Mouse (Mus musculus) hindlimb bud, embryonic 11.5 days (tissue): Measurements from ENCODE around the gene Ccr2.
"Not testable (repeated sequence)": the region's sequence is repeated elsewhere in the genome, so short reads cannot be mapped to it uniquely, and the experiment has no call there.

Experiments used
- DNase-seq: peaks from one replicate; pipeline ENCODE4 v3.0.0-alpha.2; 2012; ENCODE audit warnings: low read depth, low spot score; ENCODE audit errors: extremely low spot score

The Ccr2 gene

DNA sequence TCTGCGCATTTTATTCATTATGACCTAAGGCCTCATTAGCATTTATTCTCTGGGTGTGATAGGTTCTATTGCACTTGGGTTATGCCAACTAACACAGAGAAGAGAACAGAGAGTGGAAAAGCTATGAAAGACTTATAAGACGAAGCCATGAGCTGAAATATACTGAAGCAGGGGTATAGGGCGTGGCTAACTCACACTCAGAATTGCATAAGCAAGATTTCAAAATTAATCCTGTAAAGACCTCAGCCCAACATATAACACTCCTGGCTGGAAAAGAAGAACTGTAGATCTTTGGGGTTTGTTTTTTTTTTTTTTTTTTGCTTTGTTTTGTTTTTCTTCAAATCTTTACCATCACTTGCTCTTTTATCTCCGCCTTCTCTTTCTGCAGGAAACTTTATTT, at the start of gene Ccr2:
Gene Ccr2, plus strand, starts transcription at position 228 of the 400 bp plus-strand sequence.
- DNase-seq: no peak

DNA sequence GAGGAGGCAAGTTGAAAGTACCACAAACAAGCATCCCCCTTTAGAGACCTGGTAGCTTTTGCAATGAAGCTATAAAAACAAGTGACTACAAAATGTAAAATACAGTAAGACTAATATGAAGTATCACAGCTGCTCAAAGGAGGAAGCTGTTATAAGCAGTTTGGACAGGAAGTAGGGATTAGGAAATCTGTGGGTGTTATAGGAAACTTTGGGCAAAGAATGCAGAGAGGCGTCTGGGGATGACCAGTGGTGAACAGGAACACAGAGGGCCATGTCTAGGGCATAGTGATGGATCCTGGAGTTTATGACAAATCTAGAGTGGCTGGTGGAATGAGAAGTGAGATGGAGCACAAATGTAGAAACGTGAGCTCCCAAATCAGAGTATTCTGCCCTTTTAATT, 48.2 kb upstream of the Ccr2 start:
- DNase-seq: no peak

DNA sequence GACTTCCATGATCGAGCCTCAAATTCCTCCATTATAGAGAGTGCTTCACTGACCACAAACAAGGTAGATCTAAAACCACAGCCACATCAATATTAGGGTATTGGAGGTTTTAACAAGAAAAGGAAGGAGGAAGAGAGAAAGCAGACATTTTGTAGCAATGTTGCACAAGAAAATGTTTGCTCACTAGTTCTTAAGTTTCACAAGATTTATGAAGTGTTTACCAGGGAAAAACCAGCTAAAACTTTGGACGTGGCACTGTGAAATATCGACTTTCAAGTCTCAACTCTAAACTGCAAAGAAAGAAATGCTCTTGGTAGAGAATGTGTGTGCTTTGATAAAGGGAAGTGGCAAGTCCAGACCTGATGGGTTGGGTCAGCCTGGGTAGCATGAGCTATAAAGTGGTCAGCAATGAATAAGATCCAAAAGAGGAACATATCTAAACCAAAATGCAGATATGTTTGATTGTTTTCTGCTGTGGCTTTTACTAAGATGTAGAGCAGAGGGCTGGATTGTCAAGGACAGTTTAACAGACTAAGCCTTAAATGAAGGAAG, 45.5 kb upstream of the Ccr2 start:
- no peak for DNase-seq

DNA sequence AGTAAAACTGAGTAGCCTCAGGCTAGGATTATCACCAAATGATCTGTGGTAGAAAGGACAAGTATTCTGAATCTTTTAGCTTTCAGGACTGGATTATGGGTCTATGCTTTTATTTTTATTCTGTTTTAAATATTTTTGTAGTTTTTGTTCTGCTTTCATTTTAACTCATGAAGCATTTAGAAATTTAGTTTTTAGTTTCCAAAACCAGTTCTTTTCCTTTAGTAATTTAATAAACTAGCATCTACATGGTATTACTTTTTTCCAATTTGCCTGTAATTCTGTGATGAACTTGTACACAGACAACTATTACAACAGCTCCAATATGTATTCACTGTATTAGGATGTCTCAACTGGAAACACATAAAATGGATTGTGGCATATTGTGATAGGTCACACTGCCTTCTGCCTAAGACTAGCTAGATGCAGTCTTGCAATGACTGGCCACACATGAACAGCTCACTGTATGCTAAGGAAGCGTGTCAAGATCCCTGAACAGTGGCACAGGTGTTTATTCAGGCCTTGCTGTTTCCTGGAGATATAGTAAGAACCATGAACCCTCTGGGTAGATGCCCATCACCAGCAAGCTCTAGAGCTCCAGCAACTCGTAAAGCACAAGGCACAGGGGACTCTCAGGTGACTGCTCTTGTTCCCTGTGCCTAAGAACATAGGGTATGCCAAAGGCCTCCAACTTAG, 41.9 kb upstream of the Ccr2 start:
- no peak for DNase-seq

DNA sequence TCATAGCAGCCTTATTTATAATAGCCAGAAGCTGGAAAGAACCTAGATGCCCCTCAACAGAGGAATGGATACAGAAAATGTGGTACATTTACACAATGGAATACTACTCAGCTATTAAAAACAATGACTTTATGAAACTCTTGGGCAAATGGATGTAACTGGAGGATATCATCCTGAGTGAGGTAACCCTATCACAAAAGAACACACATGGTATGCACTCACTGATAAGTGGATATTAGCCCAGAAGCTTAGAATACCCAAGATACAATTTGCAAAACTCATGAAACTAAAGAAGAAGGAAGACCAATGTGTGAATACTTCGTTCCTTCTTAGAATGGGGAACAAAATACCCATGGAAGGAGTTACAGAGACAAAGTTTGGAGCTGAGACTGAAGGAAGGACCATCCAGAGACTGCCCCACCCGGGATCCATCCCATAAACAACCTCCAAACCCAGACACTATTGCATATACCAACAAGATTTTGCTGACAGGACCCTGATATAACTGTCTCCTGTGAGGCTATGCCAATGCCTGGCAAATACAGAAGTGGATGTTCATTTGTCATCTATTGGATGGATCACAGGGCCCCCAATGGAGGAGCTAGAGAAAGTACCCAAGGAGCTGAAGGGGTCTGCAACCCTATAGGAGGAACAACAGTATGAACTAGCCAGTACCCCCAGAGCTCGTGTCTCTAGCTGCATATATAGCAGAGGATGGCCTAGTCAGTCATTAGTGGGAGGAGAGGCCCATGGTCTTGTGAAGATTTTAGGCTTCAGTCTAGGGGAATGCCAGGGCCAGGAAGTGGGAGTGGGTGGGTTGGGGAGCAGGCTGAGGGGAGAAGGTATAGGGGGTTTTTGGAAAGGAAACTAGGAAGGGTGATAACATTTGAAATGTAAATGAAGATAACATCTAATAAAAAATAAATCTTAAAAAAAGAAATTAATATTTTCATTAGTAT, 40.0 kb upstream of the Ccr2 start:
- DNase-seq: not testable (repeated sequence)

DNA sequence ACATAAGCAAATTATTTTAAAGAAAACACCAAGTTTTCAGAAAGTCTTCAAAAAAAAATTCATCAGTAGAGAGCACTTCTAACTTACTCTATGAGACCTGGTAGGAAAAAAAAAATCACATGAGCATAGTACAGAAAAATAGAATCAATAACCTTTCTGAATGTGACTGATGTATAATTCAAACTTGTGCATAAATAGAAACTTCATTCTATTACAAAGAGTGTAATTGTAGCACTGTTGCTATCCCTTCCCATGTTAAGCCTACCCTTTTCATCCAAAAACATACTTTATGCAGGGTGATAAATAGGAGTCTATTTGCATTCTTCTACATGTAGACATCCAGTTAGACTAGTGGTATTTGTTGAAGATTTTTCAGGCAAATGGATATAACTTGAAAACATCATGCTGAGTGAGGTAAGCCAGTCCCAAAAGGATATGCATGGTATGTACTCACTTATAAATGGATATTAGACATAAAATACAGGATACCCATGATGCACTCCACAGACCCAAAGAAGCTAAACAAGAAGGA, 35.1 kb upstream of the Ccr2 start:
- DNase-seq: no peak

DNA sequence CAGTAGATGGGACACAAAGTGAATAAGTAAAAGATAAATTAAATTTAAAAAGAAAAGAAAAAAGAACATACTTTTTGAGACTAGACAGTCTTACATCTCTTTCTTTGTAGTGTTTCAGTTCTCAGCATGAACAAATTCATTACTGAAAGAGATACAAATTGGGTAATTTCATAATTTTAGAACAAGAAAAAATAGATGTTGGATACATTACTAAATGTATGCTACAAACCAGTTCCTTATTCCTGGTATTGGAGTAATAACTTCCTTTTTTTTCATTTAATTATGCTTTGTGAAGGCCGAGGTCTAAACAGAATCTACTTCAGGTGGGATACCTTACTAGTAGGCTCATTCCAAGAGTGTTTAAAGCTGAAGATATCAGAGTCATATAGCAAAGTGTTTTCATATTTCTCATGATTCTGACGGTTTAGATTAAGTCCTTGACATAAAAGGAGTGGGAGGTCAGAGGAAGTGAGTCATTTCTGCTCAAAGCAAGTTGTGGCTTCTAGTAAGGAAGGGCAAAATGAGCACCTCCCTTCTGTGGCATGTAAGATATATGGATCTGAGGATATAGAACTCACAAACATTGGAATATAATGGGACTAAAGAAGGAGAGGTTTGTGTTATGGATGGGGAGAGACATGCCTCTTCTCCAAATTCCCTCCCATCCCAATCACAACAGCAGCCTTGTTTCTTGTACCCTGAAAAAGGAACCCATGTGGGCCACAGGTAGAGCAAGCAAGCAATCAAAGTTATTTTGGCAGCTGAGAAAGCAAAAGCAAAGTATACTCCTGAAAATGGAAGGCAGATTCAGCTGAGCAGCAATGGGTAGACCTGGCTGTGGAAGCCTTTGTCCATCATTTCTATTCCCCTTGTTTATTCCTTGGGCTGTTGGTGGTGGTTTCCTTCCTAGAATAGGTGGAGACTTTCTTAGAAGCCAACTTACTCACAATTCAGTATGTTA, 33.4 kb upstream of the Ccr2 start:
- DNase-seq: no peak

DNA sequence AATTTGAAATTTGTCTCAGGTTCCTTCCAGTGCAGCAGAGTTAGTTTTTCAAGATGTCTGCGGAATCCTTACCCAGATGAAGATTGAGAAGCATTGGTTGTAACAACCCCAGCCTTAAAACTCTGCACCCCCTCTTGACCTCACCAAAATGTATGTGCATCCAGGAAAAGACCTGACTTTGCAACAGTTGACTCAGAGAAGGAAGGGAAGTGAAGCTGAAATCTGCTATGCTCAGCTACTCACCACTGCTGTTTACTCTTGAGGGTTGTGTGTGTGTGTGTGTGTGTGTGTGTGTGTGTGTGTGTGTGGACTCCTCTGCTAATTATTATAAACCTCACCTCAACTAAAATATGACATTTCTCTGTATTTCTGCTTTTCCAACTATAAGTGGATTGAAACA, 30.2 kb upstream of the Ccr2 start:
- no peak for DNase-seq

DNA sequence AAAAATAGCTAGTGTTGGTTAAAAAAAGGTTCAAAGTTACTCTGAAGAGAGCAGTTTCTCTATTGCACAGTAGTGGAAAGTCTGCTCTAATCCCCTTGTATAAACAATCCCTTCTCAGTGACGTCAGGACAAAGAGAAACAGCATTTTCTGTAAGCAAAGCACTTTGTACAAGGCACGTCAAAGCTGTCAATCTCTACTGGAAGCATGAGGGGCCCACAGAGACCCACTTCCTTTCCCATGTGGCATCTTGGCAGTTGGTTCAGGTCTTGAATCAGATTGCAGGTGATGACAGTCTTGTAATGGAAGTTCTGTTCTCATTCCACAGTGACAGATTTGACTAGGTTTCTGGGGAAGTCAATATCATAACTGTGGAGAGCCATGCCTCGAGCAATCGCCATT, 21.9 kb upstream of the Ccr2 start:
- no peak for DNase-seq

DNA sequence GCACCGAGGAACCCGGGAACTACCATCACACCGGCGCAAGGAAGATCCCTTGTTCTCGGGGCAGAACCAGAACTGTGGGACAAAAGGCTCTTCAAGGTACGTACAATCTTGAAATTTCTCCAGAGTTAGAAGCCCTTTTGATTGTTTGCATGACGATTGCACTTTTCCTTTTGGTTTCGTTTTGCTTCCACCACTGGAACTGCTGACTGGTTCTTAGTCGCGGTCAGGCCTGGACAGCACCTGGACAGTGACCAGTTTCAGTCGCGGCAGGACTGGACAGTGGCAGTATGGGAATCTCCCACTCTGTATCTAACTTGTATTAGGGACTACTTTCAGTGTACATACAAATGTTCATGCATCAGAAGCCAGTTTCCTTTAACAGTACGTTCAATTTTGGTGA, 21.3 kb upstream of the Ccr2 start:
- not testable (repeated sequence) for DNase-seq

DNA sequence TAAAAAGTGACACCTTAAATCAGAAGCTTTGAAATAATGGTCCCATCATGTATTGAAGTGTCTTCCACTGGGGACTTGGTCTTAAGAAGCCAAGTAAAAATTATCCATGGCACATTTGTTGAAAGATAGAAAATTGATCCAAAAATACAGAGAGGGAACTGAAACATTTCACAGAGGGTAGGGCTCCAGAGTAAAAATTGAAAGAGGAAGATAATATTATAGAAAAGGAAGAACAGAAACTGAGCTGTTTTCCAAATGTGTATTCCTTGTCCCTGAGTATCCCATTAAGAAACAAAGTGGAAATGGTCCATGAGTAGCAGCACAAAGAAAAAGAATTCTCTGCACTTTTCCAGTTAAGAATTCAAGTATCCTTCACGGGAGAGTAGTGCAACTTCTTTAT, 11.3 kb upstream of the Ccr2 start:
- DNase-seq: no peak

DNA sequence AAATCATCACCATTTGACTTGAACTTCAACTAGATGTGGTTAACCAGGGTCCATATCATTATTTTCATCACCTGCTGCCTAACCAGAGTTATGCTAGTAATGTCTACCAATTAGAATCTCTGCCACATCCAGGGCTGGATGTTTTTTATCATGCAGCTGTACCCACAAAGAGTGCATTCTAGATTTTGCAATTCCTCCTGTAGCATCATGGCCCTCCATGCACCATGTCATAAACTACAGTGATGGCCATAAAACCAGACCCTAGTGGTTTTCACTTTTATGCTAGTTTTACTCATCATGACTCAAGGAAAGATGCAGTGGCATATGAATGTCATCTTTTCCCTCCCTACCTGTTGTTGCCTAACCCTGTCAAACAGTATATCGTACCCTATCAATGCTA, 2.6 kb upstream of the Ccr2 start:
- no peak for DNase-seq

DNA sequence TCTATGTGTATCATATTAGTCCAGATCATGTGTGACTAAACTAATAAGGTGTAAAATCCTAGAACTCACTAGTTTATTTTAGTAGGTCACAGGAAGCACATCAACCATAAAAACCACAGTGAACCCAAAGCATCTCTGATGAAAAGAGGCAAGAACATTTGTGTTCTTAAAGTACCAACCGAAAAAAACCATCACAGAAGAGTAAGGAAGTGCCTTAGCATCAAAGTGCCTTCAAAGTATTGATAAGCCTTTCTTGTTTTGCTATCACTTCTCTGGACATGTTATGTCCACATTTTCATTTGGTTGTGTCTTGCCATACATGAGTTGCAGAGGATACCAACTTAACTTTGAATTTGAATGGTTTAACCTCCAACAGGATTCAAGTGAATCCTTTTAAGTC, 1.4 kb upstream of the Ccr2 start:
- DNase-seq: no peak

DNA sequence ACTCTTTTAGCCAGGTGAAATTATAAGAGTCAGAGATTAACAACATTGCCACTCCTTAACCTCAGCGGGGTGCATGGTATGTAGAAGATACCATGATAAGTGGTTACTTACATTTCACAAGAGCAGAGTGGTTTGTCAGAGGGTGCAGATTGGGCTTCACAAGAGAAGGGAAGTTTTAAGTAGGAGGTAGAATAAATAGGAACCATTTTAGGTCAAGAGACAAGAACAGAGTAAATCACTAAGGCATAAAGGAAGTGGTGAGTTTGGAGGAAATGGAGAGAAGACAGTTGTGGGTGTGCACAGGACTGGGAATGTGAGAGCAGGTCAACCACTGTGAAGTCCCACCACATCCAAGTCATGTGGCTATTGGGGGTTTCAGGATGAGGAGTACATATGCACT, 1.4 kb downstream of the Ccr2 start:
- no peak for DNase-seq

DNA sequence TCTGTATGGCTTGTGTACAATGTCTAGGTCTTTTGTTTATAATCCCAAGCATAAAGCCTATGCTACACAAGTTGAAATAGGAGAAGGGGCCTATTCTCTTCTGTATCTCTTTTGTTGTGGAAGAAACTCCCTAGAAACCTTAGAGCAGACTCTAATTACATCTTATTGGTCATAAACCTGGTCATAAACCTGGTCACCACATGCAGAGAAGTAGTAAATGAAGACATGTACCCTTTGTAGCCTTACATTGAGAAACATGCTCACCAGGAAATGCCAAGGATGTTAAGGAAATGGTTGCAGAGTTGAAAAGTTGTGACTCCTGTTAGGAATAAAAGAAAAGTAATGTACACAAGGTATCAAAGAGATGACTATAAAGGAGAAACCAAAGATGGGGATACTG, 3.4 kb downstream of the Ccr2 start:
- DNase-seq: peak; percentile 14

DNA sequence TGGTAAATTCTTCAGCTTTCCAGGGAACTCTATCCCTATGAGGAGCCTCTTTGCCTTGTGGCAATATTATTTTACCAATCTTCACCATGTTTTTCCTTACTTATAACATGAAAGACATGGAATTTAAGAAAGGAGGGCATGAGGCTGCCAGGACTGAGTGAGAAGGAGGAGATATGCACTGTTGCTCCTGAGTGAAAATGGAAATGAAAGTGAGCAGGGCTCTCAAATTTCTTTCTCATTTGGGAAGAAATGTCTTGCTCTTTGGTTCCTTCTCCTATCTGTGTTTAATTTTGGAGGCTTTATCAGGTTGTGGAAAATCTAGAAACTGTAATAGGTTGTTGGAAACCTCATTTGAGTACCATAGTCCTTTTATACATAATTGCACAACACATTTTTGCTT, 5.5 kb downstream of the Ccr2 start:
- no peak for DNase-seq

DNA sequence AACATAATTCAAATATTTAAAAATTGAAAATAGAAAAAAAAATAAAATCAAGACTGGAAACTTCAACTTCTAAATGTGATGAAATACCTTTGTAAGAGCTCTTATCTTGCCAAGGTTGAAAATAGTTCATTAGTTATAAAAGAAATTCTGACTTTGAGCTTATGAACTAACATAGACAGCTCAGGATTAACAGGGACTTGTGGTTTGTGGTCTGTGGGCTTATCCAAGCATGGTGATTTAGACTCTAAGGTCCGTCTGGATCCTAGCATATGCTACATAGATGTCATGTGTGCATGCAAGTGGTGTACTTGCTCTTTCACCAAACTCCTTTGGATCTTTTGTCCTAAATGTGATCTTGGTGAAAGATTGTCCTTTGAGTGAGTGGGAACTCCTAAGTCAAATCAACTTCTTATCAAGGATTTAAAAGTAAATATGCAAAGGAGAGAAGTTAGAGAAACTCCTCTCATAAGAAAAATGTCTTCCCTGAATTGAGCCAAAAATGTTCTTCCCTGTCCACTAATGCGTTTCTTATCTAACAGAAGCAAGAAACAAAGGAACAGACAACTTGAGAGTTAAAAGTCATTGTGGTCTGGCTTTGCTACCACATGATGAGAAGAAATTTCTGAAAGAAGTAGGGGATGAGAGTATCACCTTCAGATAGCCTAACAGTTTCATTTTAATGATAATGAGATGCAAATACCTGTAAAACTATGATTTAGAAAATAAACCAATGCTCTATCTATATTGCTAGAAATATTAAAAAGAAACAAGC, 6.8 kb downstream of the Ccr2 start:
- DNase-seq: no peak

DNA sequence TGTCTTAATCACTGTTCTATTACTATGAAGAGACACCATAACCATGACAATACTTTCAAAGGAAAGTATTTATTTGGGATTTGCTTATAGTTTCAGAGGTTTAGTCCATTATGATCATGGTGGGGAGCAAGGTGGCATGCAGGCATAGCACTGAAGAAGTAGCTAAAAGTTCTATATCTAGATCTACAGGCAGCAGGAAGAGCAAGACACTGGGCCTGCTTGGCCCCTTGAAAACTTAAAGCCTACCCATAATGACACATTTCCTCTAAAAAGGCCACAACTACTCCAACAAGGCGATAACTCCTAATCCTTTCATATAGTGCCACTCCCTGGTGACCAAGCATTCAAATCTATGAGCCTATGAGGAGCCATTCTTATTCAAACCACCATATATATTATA, 10.2 kb downstream of the Ccr2 start:
- DNase-seq: no peak

DNA sequence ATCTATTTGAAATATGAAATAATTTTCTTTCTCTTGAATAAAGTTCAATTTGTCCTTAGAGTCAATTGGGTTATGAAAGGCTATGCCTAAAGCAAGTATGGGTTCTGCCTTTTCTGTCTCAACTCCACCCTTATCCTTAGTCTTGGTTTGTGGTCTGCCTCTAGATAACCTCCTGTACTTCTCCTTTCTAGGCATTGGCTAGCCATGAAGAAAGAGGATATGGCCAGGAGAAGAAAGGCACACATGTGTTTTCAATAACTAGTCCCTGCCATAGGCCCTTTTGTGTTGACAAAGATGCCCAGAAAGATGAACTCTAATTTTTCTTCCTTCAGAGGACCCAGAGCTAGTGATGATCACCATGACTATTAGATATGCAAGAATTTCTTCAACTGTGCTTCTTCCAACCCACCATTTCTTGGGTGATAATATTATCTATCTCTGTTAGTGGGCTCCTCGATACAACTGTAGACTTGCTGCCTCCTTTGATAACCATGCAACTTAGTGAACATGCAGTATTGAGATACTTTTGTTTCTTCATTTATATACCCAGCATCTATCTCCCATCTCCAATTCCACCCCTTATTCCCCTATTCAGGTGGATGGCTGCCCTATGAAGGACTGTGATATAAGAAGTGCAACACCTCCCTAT, 11.0 kb downstream of the Ccr2 start:
- no peak for DNase-seq
